Comparison of ENCODE assay signal across 8 mouse cellular contexts in the genomic region with DNA sequence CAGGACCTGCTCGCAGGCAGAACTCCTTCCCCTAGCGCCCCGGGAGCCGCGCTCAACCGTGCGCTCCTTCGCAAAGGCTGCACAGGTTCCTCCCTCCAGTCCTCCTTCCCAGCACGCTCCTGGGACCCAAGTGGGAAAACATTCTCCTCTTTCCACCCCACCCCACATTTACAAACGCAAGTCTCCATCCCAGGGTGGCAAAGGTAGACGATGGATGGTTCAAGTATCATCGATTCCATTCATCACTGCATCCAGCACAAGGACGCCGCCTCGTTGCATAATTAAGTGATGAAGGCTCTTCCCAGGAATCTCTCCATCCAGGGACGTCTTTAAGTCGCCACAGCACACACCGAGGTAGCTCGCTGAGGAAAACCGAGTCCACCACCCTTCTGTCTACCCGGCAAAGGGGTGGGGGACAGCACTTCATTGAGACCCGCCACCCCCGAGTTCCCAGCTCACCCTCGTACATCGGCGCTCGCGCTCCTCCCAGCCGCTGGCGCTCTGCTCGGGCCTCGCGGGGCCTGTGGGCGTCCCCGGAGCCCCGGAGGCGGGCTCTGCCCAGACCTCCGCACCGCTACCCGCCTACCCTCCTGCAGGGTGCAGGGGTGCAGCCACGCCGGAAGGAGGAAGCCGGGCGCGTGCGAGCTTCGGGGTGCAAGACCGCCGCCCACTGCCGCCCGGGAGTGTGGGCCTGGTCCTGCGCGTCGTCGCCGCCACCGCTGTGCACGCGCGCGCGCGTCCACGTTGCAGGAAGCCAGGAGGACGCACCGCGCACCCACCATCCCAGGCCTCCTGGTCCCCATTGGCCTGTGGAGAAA. TPM values are rescaled to one million over a fixed set of nuclear protein-coding genes. Genes with fewer than 3 reads are reported as not detected.
DNase-seq lines count a peak whose midpoint lies in the region; ATAC-seq and TF ChIP-seq lines count a peak whose summit lies in the region.

A gene (minus strand): TSS at position 731 of the 818 bp plus-strand sequence.

- peaks cover 33% of the 10 kb centered on the region for H3K4me1 ChIP-seq in forebrain, embryonic 15.5 days
- no peaks in the 10 kb centered on the region for H3K4me1 ChIP-seq in liver, embryonic 16.5 days (ENCODE audit: control insufficient read depth, low read depth, low read length)
- H3K4me1 ChIP-seq in neural tube, embryonic 14.5 days (ENCODE audit: control insufficient read depth, insufficient read depth, low read length) = peaks cover 9% of the 10 kb centered on the region; the same call in 1 of the 2 replicates
- H3K4me1 ChIP-seq in testis, adult 2 months (ENCODE audit: control insufficient read depth, insufficient read depth, low read length) = peaks cover 8% of the 10 kb centered on the region

- no peak; the same call in 1 of the 2 replicates for TF ChIP-seq POLR2A in testis, adult 2 months (IDR thresholded peaks at IDR 0.05; ENCODE audit: control insufficient read depth, low read depth, low read length)

- peak; percentile 83 to 86 for DNase-seq in CD8-positive naive resting alpha-beta T cell, adult 2 months (ENCODE audit: low read depth in 2 of 2, low spot score in 2 of 2)
- DNase-seq in cerebellum, adult 11-12 months = peak; percentile 87
- peak; percentile 64 to 68 for DNase-seq in heart, postnatal 14 days
- peak; percentile 85 for DNase-seq in layer of hippocampus, adult 11-12 months (ENCODE audit: low spot score)

- no peaks in the 10 kb centered on the region for H3K36me3 ChIP-seq in forebrain, embryonic 15.5 days
- H3K36me3 ChIP-seq in liver, embryonic 16.5 days (ENCODE audit: control insufficient read depth, insufficient read depth) = no peaks in the 10 kb centered on the region
- no peaks in the 10 kb centered on the region for H3K36me3 ChIP-seq in neural tube, embryonic 14.5 days (ENCODE audit: control insufficient read depth, insufficient read depth, low read length)
- H3K36me3 ChIP-seq in testis, adult 2 months (ENCODE audit: control insufficient read depth, insufficient read depth, low read length) = no peaks in the 10 kb centered on the region

- peak within 1 kb of the TSS; percentile 88 for H3K27ac ChIP-seq in forebrain, embryonic 15.5 days (replicated peaks)
- H3K27ac ChIP-seq in liver, embryonic 16.5 days (ENCODE audit: low read length) = no peak within 1 kb of the TSS
- peak within 1 kb of the TSS; percentile 83 for H3K27ac ChIP-seq in neural tube, embryonic 14.5 days (ENCODE audit: low read depth, low read length)
- no peak within 1 kb of the TSS for H3K27ac ChIP-seq in testis, adult 2 months (ENCODE audit: control insufficient read depth, insufficient read depth, low read depth, low read length)

- H3K4me2 ChIP-seq in forebrain, embryonic 15.5 days (replicated peaks) = peak within 1 kb of the TSS; percentile 60
- H3K4me2 ChIP-seq in liver, embryonic 16.5 days (ENCODE audit: low read depth, low read length) = peak within 1 kb of the TSS; percentile 55
- H3K4me2 ChIP-seq in neural tube, embryonic 14.5 days (ENCODE audit: low read depth, low read length) = peak within 1 kb of the TSS; percentile 81

- H3K9ac ChIP-seq in forebrain, embryonic 15.5 days (replicated peaks) = peak within 1 kb of the TSS; percentile 74
- H3K9ac ChIP-seq in liver, embryonic 16.5 days (ENCODE audit: low read depth, low read length) = no peak within 1 kb of the TSS
- H3K9ac ChIP-seq in neural tube, embryonic 14.5 days (replicated peaks; ENCODE audit: low read depth, low read length) = peak within 1 kb of the TSS; percentile 88

- H3K27me3 ChIP-seq in forebrain, embryonic 15.5 days = no peaks in the 10 kb centered on the region
- H3K27me3 ChIP-seq in liver, embryonic 16.5 days (ENCODE audit: control insufficient read depth, insufficient read depth, low read depth, low read length) = peaks cover 16% of the 10 kb centered on the region
- H3K27me3 ChIP-seq in neural tube, embryonic 14.5 days (ENCODE audit: control insufficient read depth, insufficient read depth, low read length) = no peaks in the 10 kb centered on the region
- no peaks in the 10 kb centered on the region for H3K27me3 ChIP-seq in testis, adult 2 months (ENCODE audit: control insufficient read depth, insufficient read depth, low read length)

- intact Hi-C loops in heart, postnatal 14 days (cut with DNase I) = no loop called here

- under 1% methylated on average over 65 of the region's 67 CpGs for WGBS in forebrain, embryonic 15.5 days
- WGBS in liver, embryonic 16.5 days (ENCODE audit: insufficient replicate concordance) = 1% methylated on average over 67 of the region's 67 CpGs
- WGBS in neural tube, embryonic 14.5 days = under 1% methylated on average over 67 of the region's 67 CpGs

- ATAC-seq in forebrain, embryonic 15.5 days (replicated peaks) = peak; percentile 94
- peak; percentile 51; the same call in 1 of the 2 replicates for ATAC-seq in liver, embryonic 16.5 days (ENCODE audit: low read depth)
- ATAC-seq in neural tube, embryonic 14.5 days (ENCODE audit: low read depth) = peak; percentile 92

- peak within 1 kb of the TSS; percentile 67 for H3K4me3 ChIP-seq in forebrain, embryonic 15.5 days
- peak within 1 kb of the TSS; percentile 50 for H3K4me3 ChIP-seq in liver, embryonic 16.5 days (ENCODE audit: low read depth, low read length)
- H3K4me3 ChIP-seq in neural tube, embryonic 14.5 days (ENCODE audit: low read depth, low read length) = peak within 1 kb of the TSS; percentile 78
- peak within 1 kb of the TSS; percentile 86 for H3K4me3 ChIP-seq in testis, adult 2 months (ENCODE audit: control insufficient read depth, low read depth, low read length)

- H3K9me3 ChIP-seq in forebrain, embryonic 15.5 days = no peaks in the 10 kb centered on the region
- no peaks in the 10 kb centered on the region for H3K9me3 ChIP-seq in liver, embryonic 16.5 days (replicated peaks; ENCODE audit: control insufficient read depth, low read length)
- H3K9me3 ChIP-seq in neural tube, embryonic 14.5 days (ENCODE audit: control insufficient read depth, low read length) = no peaks in the 10 kb centered on the region

- no peak for TF ChIP-seq CTCF in testis, adult 2 months (IDR thresholded peaks at IDR 0.05; ENCODE audit: control insufficient read depth, insufficient read depth, insufficient replicate concordance, low read depth, low read length)

RNA-seq across cellular contexts. Expression of the gene that starts here (rescaled TPM):
- 50.7 and 50.9 TPM in 2 replicates for polyA plus RNA-seq in forebrain, embryonic 15.5 days (2015; fragmentation: Nextera tagmentation; extraction: Ambion mirVana)
- total RNA-seq in heart, postnatal 14 days (2021) = under 1 TPM; 0.24 to 0.68 TPM
- 0.19 and 0.21 TPM in 2 replicates for polyA plus RNA-seq in liver, embryonic 16.5 days (2015; fragmentation: Nextera tagmentation; extraction: Ambion mirVana)
- polyA plus RNA-seq in neural tube, embryonic 14.5 days (2014; fragmentation: Nextera tagmentation; extraction: Ambion mirVana) = 58.4 and 68.7 TPM in 2 replicates
- 1.7 TPM in 2 replicates for polyA plus RNA-seq in testis, adult 2 months (2012; rRNA removed)

Comparison
In these comparisons a context has a peak if more than half of its experiments do, and no peak if none do; other contexts are left out.
1. RNA of the gene that starts here (polyA plus RNA-seq): 58.4 to 68.7 TPM in neural tube, embryonic 14.5 days and 50.7 to 50.9 TPM in forebrain, embryonic 15.5 days; 1.7 TPM in testis, adult 2 months and 0.19 to 0.21 TPM in liver, embryonic 16.5 days; every median in the first group is over 10 times any median in the second.
2. Peak in DNase-seq in heart, postnatal 14 days; RNA of the gene not detected or under 1 TPM.
3. Peak in ATAC-seq, H3K4me3 ChIP-seq and H3K4me2 ChIP-seq in liver, embryonic 16.5 days; RNA of the gene not detected or under 1 TPM.
4. H3K27ac ChIP-seq: peak in forebrain, embryonic 15.5 days (single experiment) and neural tube, embryonic 14.5 days (single experiment); none in liver, embryonic 16.5 days (single experiment) and testis, adult 2 months (single experiment).
5. Peak in every context shown above with its lines, with median percentiles within 50 percentile points of each other: DNase-seq, ATAC-seq, H3K4me2 ChIP-seq and H3K4me3 ChIP-seq.